Mouse (Mus musculus) liver, embryonic 16.5 days (tissue): ENCODE data around the gene Lcn12. TPM values are rescaled to one million over a fixed set of nuclear protein-coding genes. Genes with fewer than 3 reads are reported as not detected.

ENCODE experiments used
- ATAC-seq: fragments of 200-750 bp; cut with Nextera tagmentation; 2 replicates; pipeline ENCODE4 v1.8.0; 2017; ENCODE audit warnings: low read depth, mild to moderate bottlenecking, moderate number of reproducible peaks, moderate library complexity
- H3K27ac ChIP-seq: fragments of 300-500 bp; sonication (generic); 2 replicates; pipeline ENCODE4 v1.5.1; 2014; ENCODE audit warnings: mild to moderate bottlenecking, low read length
- H3K27me3 ChIP-seq: fragments of 300-500 bp; sonication (generic); 2 replicates; pipeline ENCODE4 v1.6.1; 2014; ENCODE audit warnings: low read depth, low read length, mixed read lengths; ENCODE audit not compliant: control insufficient read depth, insufficient read depth
- H3K36me3 ChIP-seq: fragments of 300-500 bp; sonication (generic); 2 replicates; pipeline ENCODE4 v1.6.1; 2014; ENCODE audit warnings: mild to moderate bottlenecking; ENCODE audit not compliant: control insufficient read depth, insufficient read depth
- H3K4me1 ChIP-seq: fragments of 300-500 bp; sonication (generic); 2 replicates; pipeline ENCODE4 v1.6.1; 2014; ENCODE audit warnings: low read depth, low read length, mixed read lengths; ENCODE audit not compliant: control insufficient read depth
- H3K4me2 ChIP-seq: fragments of 300-500 bp; sonication (generic); 2 replicates; pipeline ENCODE4 v1.6.1; 2014; ENCODE audit warnings: low read depth, low read length, mixed read lengths
- H3K4me3 ChIP-seq: fragments of 300-500 bp; sonication (generic); 2 replicates; pipeline ENCODE4 v1.5.1; 2014; ENCODE audit warnings: low read depth, mild to moderate bottlenecking, low read length
- H3K9ac ChIP-seq: fragments of 300-500 bp; sonication (generic); 2 replicates; pipeline ENCODE4 v1.6.1; 2014; ENCODE audit warnings: low read depth, low read length
- H3K9me3 ChIP-seq: fragments of 300-500 bp; sonication (generic); replicated peaks from 2 replicates; pipeline ENCODE4 v1.6.1; 2016; ENCODE audit warnings: low read length; ENCODE audit not compliant: control insufficient read depth
- WGBS: fragments of 180-500 bp; shearing (Covaris S2); extraction: QIAGEN DNeasy Blood & Tissue Kit; methylation state at CpG from one replicate; pipeline ENCODE4 v1.1.7; 2014; ENCODE audit not compliant: insufficient replicate concordance; 5-methylcytosine and 5-hydroxymethylcytosine counted together
- polyA plus RNA-seq: library from polyadenylated mRNA; unstranded; fragments of >200 nt; fragmentation: Nextera tagmentation; extraction: Ambion mirVana; gene quantifications from 2 replicates; pipeline ENCODE4 v1.2.1, GENCODE M21; 2015

Lcn12 gene
- polyA plus RNA-seq, 1 experiment from 2014 or later: not detected

GRCm38 (mm10) chr2:25482969-25483368 lies 10.7 kb downstream of the Lcn12 start:
- no peaks in the 10 kb centered on the region for H3K36me3 ChIP-seq
- H3K27ac ChIP-seq: no peak overlapping the region
- WGBS: 13% methylated on average over 7 of the region's 7 CpGs
- peaks cover 2% of the 10 kb centered on the region; the same call in 1 of the 2 replicates for H3K4me1 ChIP-seq
- no peak for ATAC-seq
- H3K9ac ChIP-seq: no peak overlapping the region
- no peaks in the 10 kb centered on the region for H3K27me3 ChIP-seq
- no peak overlapping the region for H3K4me2 ChIP-seq
- no peak overlapping the region for H3K4me3 ChIP-seq
- no peaks in the 10 kb centered on the region for H3K9me3 ChIP-seq

- 50% methylated on average over 1 of the region's 1 CpGs for WGBS
- Histone ChIP-seq H3K4me1 (0 out of 2 replicates have a peak, but pooled peaks cover 1% of the 10 kb centered on the region), H3K9me3 (no peaks in the 10 kb centered on the region), H3K27me3 (no peaks in the 10 kb centered on the region), H3K4me2 (no peak overlapping the region), H3K4me3 (no peak overlapping the region), H3K9ac (no peak overlapping the region), H3K27ac (no peak overlapping the region), H3K36me3 (no peaks in the 10 kb centered on the region)
- ATAC-seq: no peak
These were observed 13.2 kb downstream of the Lcn12 start for GRCm38 (mm10) chr2:25480541-25480940.

DNA sequence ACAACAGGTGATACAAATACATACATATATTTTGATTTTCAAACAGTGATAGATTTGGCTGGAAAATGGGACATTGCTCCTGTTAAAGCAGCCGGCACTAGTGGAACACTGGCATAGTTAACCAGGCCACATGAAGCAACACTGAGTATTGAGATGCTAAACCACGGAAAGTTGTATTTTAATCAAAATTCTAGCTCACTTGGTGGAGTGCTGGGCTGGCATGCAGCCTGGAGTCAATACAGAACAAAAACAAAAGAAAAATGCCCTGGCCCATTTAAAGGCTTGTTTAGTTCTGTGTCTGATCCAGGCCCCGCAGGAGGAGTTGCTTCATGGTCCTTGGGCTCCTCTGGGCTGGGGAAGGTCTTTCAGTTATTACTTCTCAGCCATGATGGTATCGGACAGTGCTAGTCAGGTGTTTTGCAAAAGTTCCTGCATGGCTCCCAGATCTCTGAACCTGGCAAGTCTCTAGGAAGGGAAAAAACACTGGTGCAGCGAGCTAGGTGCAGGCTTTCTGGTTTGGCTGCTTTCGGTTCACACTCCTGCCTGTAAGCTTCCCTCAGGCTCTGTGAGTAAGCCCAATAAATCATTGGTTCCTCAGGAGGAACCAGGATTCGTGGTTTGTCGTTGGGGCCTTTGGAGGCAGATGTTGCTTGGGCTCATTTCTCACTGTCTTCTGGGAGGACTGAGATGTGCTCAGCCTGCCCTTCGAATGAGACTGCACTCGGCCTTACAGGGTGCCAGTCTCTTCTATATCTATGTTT lies 14.0 kb downstream of the Lcn12 start:
- WGBS: 52% methylated on average over 10 of the region's 10 CpGs
- H3K36me3 ChIP-seq: no peaks in the 10 kb centered on the region
- H3K4me3 ChIP-seq: no peak overlapping the region
- no peaks in the 10 kb centered on the region for H3K27me3 ChIP-seq
- no peak overlapping the region for H3K9ac ChIP-seq
- ATAC-seq: no peak
- no peaks in the 10 kb centered on the region for H3K9me3 ChIP-seq
- H3K4me2 ChIP-seq: no peak overlapping the region
- H3K27ac ChIP-seq: no peak overlapping the region
- no peaks in the 10 kb centered on the region for H3K4me1 ChIP-seq

- no peaks in the 10 kb centered on the region for H3K36me3 ChIP-seq
- ATAC-seq: no peak
- no peak overlapping the region for H3K27ac ChIP-seq
- no peak overlapping the region for H3K4me2 ChIP-seq
- H3K4me3 ChIP-seq: no peak overlapping the region
- no peaks in the 10 kb centered on the region for H3K4me1 ChIP-seq
- WGBS: 80% methylated on average over 3 of the region's 3 CpGs
- no peaks in the 10 kb centered on the region for H3K9me3 ChIP-seq
- H3K9ac ChIP-seq: no peak overlapping the region
- H3K27me3 ChIP-seq: no peaks in the 10 kb centered on the region
These were observed 15.6 kb downstream of the Lcn12 start for GRCm38 (mm10) chr2:25477967-25478675.

DNA sequence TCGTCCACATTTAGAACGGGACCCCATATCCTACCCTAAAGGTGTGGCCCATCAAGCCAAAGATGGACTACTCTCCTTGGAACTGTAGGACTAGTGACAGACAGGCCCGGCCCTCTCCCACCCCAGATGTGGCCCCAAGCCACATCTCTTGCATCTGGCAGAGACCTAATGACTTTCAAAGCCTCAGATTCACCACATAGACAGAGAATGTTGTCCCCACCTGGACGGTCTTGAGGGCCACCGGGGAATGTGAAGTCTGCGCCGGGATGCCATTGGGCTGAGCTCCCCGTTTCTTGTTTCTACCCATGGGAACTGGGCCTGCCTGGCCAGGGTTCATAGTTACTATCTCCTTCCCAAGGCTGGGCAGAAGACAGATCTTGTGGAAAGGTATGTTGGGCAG lies 16.2 kb downstream of the Lcn12 start:
- H3K9me3 ChIP-seq: no peaks in the 10 kb centered on the region
- no peak overlapping the region for H3K4me2 ChIP-seq
- H3K9ac ChIP-seq: no peak overlapping the region
- no peak overlapping the region for H3K4me3 ChIP-seq
- H3K36me3 ChIP-seq: no peaks in the 10 kb centered on the region
- WGBS: 65% methylated on average over 8 of the region's 8 CpGs
- ATAC-seq: no peak
- H3K4me1 ChIP-seq: no peaks in the 10 kb centered on the region
- no peaks in the 10 kb centered on the region for H3K27me3 ChIP-seq
- H3K27ac ChIP-seq: no peak overlapping the region

DNA sequence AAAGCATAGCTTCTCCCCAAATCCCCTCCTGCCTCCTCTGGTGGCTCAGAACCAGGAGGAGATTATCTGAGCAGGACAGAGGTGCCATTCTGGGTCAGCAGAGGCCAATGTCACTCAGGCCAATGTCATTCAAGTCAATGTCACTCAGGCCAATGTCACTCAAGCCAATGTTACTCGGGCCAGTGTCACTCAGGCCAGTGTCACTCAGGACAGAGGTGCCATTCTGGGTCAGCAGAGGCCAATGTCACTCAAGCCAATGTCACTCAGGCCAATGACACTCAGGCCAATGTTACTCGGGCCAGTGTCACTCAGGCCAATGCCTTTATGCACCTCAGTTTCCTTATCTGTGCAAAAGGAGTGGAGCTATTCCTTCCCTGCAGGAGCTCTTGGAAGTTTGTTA lies 21.2 kb downstream of the Lcn12 start:
- Histone ChIP-seq H3K4me1 (no peaks in the 10 kb centered on the region), H3K27ac (no peak overlapping the region), H3K9ac (no peak overlapping the region), H3K4me2 (no peak overlapping the region), H3K36me3 (no peaks in the 10 kb centered on the region), H3K4me3 (no peak overlapping the region), H3K9me3 (no peaks in the 10 kb centered on the region), H3K27me3 (no peaks in the 10 kb centered on the region)
- WGBS: 56% methylated on average over 2 of the region's 2 CpGs
- no peak for ATAC-seq

- WGBS: 54% methylated on average over 6 of the region's 6 CpGs
- no peak for ATAC-seq
These were observed 23.7 kb downstream of the Lcn12 start, which contains the start of gene Ptgds for GRCm38 (mm10) chr2:25469969-25470368. Gene Ptgds, minus strand, starts transcription at chr2:25470046.

DNA sequence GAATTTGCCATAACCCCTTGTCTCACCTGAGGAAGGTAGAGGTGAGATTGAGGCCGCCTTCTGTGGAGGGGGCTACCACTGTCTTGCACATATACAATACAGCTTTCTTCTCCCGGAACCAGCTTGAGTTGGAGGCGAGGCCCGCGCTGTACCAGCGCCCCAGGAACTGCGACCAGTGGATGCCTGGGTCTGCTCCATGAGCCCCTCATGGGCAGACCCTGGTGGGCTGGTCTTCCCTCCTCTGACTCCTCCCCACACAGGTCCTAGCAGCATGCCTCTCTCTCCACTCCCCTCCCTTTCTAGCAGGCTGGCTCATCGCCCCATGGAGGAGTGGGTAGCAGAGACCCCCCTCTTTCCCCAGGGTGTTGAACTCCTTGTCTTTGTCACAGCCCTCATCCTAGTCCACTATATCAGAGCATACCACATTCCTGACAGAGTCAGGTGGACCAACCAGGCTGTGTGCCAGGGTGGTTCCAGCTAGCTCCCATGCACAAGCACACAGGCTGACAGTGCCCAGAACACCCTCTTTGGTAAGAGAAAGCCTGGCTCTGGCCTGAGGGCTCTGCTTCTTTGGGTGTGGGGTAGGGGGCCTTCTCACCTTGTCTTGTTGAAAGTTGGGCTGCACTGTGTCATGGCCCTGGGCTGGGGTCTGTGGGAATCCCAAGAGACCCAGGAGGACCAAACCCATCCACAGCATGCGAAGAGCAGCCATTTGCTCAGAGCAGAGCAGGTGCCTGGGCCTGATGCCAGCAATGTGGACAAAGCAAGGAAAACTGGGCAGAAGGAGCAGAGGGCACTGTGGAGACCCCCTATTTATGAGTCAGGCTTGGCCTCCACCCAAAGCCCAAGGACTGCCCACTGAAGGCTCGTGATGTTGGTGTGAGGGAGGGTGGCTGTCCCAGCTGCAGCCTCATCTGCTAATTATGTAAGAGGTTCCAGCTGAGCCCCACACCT lies 24.5 kb downstream of the Lcn12 start:
- Histone ChIP-seq H3K4me1 (no peaks in the 10 kb centered on the region), H3K9ac (no peak overlapping the region), H3K9me3 (no peaks in the 10 kb centered on the region), H3K36me3 (no peaks in the 10 kb centered on the region), H3K27me3 (no peaks in the 10 kb centered on the region), H3K27ac (no peak overlapping the region), H3K4me3 (no peak overlapping the region), H3K4me2 (no peak overlapping the region)
- 66% methylated on average over 10 of the region's 10 CpGs for WGBS
- ATAC-seq: no peak

More at GRCm38 (mm10) chr2:25469969-25470368, 23.7 kb downstream of the Lcn12 start, which contains the start of gene Ptgds:
- Histone ChIP-seq H3K9me3 (no peaks in the 10 kb centered on the region), H3K4me2 (no peak within 1 kb of the TSS), H3K27ac (no peak within 1 kb of the TSS), H3K4me1 (no peaks in the 10 kb centered on the region), H3K9ac (no peak within 1 kb of the TSS), H3K36me3 (no peaks in the 10 kb centered on the region), H3K27me3 (no peaks in the 10 kb centered on the region), H3K4me3 (no peak within 1 kb of the TSS)
